Mouse (Mus musculus) C2C12 (cell line): ENCODE measurements around the gene Hsh2d.

ENCODE experiments used
- CEBPB ChIP-seq: IDR thresholded peaks from one replicate; pipeline ENCODE4 v1.6.1; 2011; ENCODE audit warnings: low read depth, mild to moderate bottlenecking, control low read depth, moderate library complexity
- CTCF ChIP-seq: IDR thresholded peaks from one replicate; pipeline ENCODE4 v1.5.1; 2011; ENCODE audit not compliant: control insufficient read depth, insufficient read depth, insufficient read length
- FOSL1 ChIP-seq: IDR thresholded peaks from one replicate; pipeline ENCODE4 v1.8.0; 2011; ENCODE audit warnings: mild to moderate bottlenecking, low read length; ENCODE audit not compliant: poor library complexity, insufficient read depth, severe bottlenecking
- MAX ChIP-seq: IDR thresholded peaks from one replicate; pipeline ENCODE4 v1.6.1; 2011; ENCODE audit warnings: mild to moderate bottlenecking, control low read depth
- MYOD1 ChIP-seq: IDR thresholded peaks from one replicate; pipeline ENCODE4 v1.6.1; 2011; ENCODE audit warnings: low read depth; ENCODE audit not compliant: control insufficient read depth, insufficient read length
- MYOG ChIP-seq: IDR thresholded peaks from one replicate; pipeline ENCODE4 v1.6.1; 2011; ENCODE audit not compliant: control insufficient read depth, insufficient read length; ENCODE audit errors: extremely low read depth
- USF1 ChIP-seq: IDR thresholded peaks from one replicate; pipeline ENCODE4 v1.6.1; 2011; ENCODE audit warnings: low read depth, mild to moderate bottlenecking, control low read depth, moderate library complexity

GRCm38 (mm10) chr8:72169098-72169668 lies 20.3 kb upstream of the Hsh2d start:
- TF ChIP-seq CTCF (no peak), FOSL1 (no peak), USF1 (no peak), MYOD1 (no peak), CEBPB (no peak), MAX (no peak), MYOG (no peak)
